Mouse (Mus musculus): ENCODE results near the gene Nr5a1. TPM values are rescaled to one million over a fixed set of nuclear protein-coding genes. Genes with fewer than 3 reads are reported as not detected.

Nr5a1 gene
- polyA plus RNA-seq, 1 experiment from 2014 or later, result not detected

GRCm38 (mm10) chr2:38730331-38730827, 16.0 kb upstream of the Nr5a1 start:
- Histone ChIP-seq H3K4me1 (ENCODE audit: insufficient read depth) (no peaks in the 10 kb centered on the region), H3K27me3 (ENCODE audit: insufficient read depth, low read length) (no peaks in the 10 kb centered on the region), H3K36me3 (replicated peaks; ENCODE audit: insufficient read depth, low read length) (0 out of 2 replicates have a peak, but pooled peaks cover 3% of the 10 kb centered on the region), H3K4me2 (ENCODE audit: low read depth, low read length) (no peak overlapping the region), H3K9me3 (ENCODE audit: low read length) (no peaks in the 10 kb centered on the region), H3K9ac (replicated peaks) (no peak overlapping the region), H3K4me3 (ENCODE audit: low read depth, low read length) (no peak overlapping the region), H3K27ac (ENCODE audit: low read depth) (no peak overlapping the region)
- 85% methylated on average over 6 of the region's 6 CpGs for whole genome bisulfite sequencing (ENCODE audit: insufficient replicate concordance)
- no peak for TF ChIP-seq CTCF (IDR thresholded peaks at IDR 0.05; ENCODE audit: low read depth)
- TF ChIP-seq EP300 (IDR thresholded peaks at IDR 0.05; ENCODE audit: low read depth), result no peak
- ATAC-seq (no peak), DNase-seq (no peak)

GRCm38 (mm10) chr2:38725427-38725826, 11.1 kb upstream of the Nr5a1 start:
- H3K9me3 ChIP-seq (ENCODE audit: low read length), result no peaks in the 10 kb centered on the region
- 75% methylated on average over 3 of the region's 3 CpGs for WGBS (ENCODE audit: insufficient replicate concordance)
- no peak for TF ChIP-seq CTCF (IDR thresholded peaks at IDR 0.05; ENCODE audit: low read depth)
- no peak for TF ChIP-seq EP300 (IDR thresholded peaks at IDR 0.05; ENCODE audit: low read depth)
- H3K9ac ChIP-seq (replicated peaks), result no peak overlapping the region
- H3K4me1 ChIP-seq (ENCODE audit: insufficient read depth), result no peaks in the 10 kb centered on the region
- H3K4me2 ChIP-seq (ENCODE audit: low read depth, low read length), result no peak overlapping the region
- no peaks in the 10 kb centered on the region for H3K36me3 ChIP-seq (replicated peaks; ENCODE audit: insufficient read depth, low read length)
- no peak overlapping the region for H3K27ac ChIP-seq (ENCODE audit: low read depth)
- ATAC-seq (no peak), DNase-seq (no peak)
- no peak overlapping the region for H3K4me3 ChIP-seq (ENCODE audit: low read depth, low read length)
- H3K27me3 ChIP-seq (ENCODE audit: insufficient read depth, low read length), result no peaks in the 10 kb centered on the region

- Histone ChIP-seq H3K36me3 (replicated peaks; ENCODE audit: insufficient read depth, low read length) (no peaks in the 10 kb centered on the region), H3K4me3 (ENCODE audit: low read depth, low read length) (no peak overlapping the region), H3K4me1 (ENCODE audit: insufficient read depth) (peaks cover 2% of the 10 kb centered on the region; the same call in 1 of the 2 replicates), H3K4me2 (ENCODE audit: low read depth, low read length) (no peak overlapping the region), H3K27ac (ENCODE audit: low read depth) (no peak overlapping the region), H3K27me3 (ENCODE audit: insufficient read depth, low read length) (no peaks in the 10 kb centered on the region), H3K9ac (replicated peaks) (no peak overlapping the region), H3K9me3 (ENCODE audit: low read length) (no peaks in the 10 kb centered on the region)
- no peak for TF ChIP-seq CTCF (IDR thresholded peaks at IDR 0.05; ENCODE audit: low read depth)
- TF ChIP-seq EP300 (IDR thresholded peaks at IDR 0.05; ENCODE audit: low read depth), result no peak
- DNase-seq, result no peak
- ATAC-seq, result no peak
- WGBS (ENCODE audit: insufficient replicate concordance), result 84% methylated on average over 4 of the region's 4 CpGs
Observed at GRCm38 (mm10) chr2:38723378-38723777, 9.0 kb upstream of the Nr5a1 start.

- Histone ChIP-seq H3K4me3 (ENCODE audit: low read depth, low read length) (no peak overlapping the region), H3K9ac (replicated peaks) (no peak overlapping the region), H3K4me2 (ENCODE audit: low read depth, low read length) (no peak overlapping the region), H3K9me3 (ENCODE audit: low read length) (no peaks in the 10 kb centered on the region), H3K27ac (ENCODE audit: low read depth) (no peak overlapping the region), H3K4me1 (ENCODE audit: insufficient read depth) (peaks cover 7% of the 10 kb centered on the region; the same call in 1 of the 2 replicates), H3K36me3 (replicated peaks; ENCODE audit: insufficient read depth, low read length) (no peaks in the 10 kb centered on the region), H3K27me3 (ENCODE audit: insufficient read depth, low read length) (no peaks in the 10 kb centered on the region)
- 52% methylated on average over 4 of the region's 4 CpGs for WGBS (ENCODE audit: insufficient replicate concordance)
- TF ChIP-seq EP300 (IDR thresholded peaks at IDR 0.05; ENCODE audit: low read depth) (no peak), CTCF (IDR thresholded peaks at IDR 0.05; ENCODE audit: low read depth) (no peak)
- DNase-seq, result no peak
- ATAC-seq, result no peak
Observed at GRCm38 (mm10) chr2:38722076-38722475, 7.7 kb upstream of the Nr5a1 start.

- H3K9me3 ChIP-seq (ENCODE audit: low read length), result no peaks in the 10 kb centered on the region
- WGBS (ENCODE audit: insufficient replicate concordance), result 96% methylated on average over 2 of the region's 2 CpGs
- DNase-seq, result no peak
Observed at GRCm38 (mm10) chr2:38720661-38721060, 6.3 kb upstream of the Nr5a1 start.

GRCm38 (mm10) chr2:38719354-38719753, 5.0 kb upstream of the Nr5a1 start:
- ATAC-seq (no peak), DNase-seq (no peak)
- no peaks in the 10 kb centered on the region for H3K36me3 ChIP-seq (replicated peaks; ENCODE audit: insufficient read depth, low read length)
- no peak overlapping the region for H3K27ac ChIP-seq (ENCODE audit: low read depth)
- no peak overlapping the region for H3K4me2 ChIP-seq (ENCODE audit: low read depth, low read length)
- H3K4me1 ChIP-seq (ENCODE audit: insufficient read depth), result peaks cover 7% of the 10 kb centered on the region; the same call in 1 of the 2 replicates
- no peak overlapping the region for H3K4me3 ChIP-seq (ENCODE audit: low read depth, low read length)
- 50% methylated on average over 6 of the region's 6 CpGs for WGBS (ENCODE audit: insufficient replicate concordance)
- H3K27me3 ChIP-seq (ENCODE audit: insufficient read depth, low read length), result 0 out of 2 replicates have a peak, but pooled peaks cover under 1% of the 10 kb centered on the region
- no peak for TF ChIP-seq EP300 (IDR thresholded peaks at IDR 0.05; ENCODE audit: low read depth)
- no peak for TF ChIP-seq CTCF (IDR thresholded peaks at IDR 0.05; ENCODE audit: low read depth)
- no peaks in the 10 kb centered on the region for H3K9me3 ChIP-seq (ENCODE audit: low read length)
- H3K9ac ChIP-seq (replicated peaks), result no peak overlapping the region

More at GRCm38 (mm10) chr2:38720661-38721060, 6.3 kb upstream of the Nr5a1 start:
- Histone ChIP-seq H3K4me1 (ENCODE audit: insufficient read depth) (peaks cover 7% of the 10 kb centered on the region; the same call in 1 of the 2 replicates), H3K9ac (replicated peaks) (no peak overlapping the region), H3K4me3 (ENCODE audit: low read depth, low read length) (no peak overlapping the region), H3K27ac (ENCODE audit: low read depth) (no peak overlapping the region), H3K4me2 (ENCODE audit: low read depth, low read length) (no peak overlapping the region), H3K27me3 (ENCODE audit: insufficient read depth, low read length) (no peaks in the 10 kb centered on the region), H3K36me3 (replicated peaks; ENCODE audit: insufficient read depth, low read length) (no peaks in the 10 kb centered on the region)
- no peak for ATAC-seq
- TF ChIP-seq CTCF (IDR thresholded peaks at IDR 0.05; ENCODE audit: low read depth), result no peak
- TF ChIP-seq EP300 (IDR thresholded peaks at IDR 0.05; ENCODE audit: low read depth), result no peak
